Mouse (Mus musculus): ENCODE data around the gene Lgr6.

- no peak for TF ChIP-seq CTCF (IDR thresholded peaks at IDR 0.05; ENCODE audit: low read depth, low read length)
- no peak for TF ChIP-seq GATA1 (IDR thresholded peaks at IDR 0.05; ENCODE audit: borderline replicate concordance, low read length)
- no peak for TF ChIP-seq POLR2AphosphoS5 (IDR thresholded peaks at IDR 0.05; ENCODE audit: insufficient replicate concordance, low read depth, low read length)
- no peak for TF ChIP-seq GATA2 (IDR thresholded peaks at IDR 0.05; ENCODE audit: borderline replicate concordance, low read depth, low read length)
These were observed 43.8 kb downstream of the Lgr6 start for GRCm38 (mm10) chr1:135061300-135061699.
